In the genomic region with DNA sequence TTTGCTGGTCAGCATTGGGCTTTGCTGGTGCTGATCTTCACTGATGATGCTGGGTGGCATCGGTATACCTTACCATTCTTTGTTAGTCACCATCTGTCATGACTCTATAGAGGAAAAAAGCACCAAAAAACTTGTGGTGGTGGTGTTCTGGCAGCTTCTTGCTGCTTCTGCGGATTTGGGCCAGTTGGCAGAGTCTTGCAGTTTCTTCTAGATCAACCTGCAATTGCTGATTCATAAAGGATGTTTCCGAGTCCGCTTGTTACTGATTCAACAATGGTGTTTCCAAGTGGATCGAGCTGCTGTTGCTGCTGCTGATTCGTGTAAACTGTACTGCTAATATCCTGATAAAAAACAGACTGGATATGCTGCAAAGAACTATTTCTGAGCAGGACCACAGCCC, we compare ENCODE assay signal across 25 mouse cellular contexts.
DNase-seq lines count a peak whose midpoint lies in the region; ATAC-seq lines count a peak whose summit lies in the region.
"Had no signal": no experiment of that assay in that cellular context is flagged by ENCODE, and none has a peak within 500 bp of the region (broad histone marks: within the 10 kb centered on the region; RNA-seq: fewer than 3 reads in every experiment).

No protein-coding gene starts in this region.

- DNase-seq in heart, adult 11 months: peak; percentile 60
- peak; percentile 44 for DNase-seq in kidney, adult 9 months
- no peak for DNase-seq in kidney, adult 18-20 months
- peak; percentile 16 for DNase-seq in brain, adult 2 months (ENCODE audit: low read depth, low spot score)
- DNase-seq: adrenal gland, adult 8-10 months; adrenal gland, postnatal 14 days; adrenal gland, postnatal 36 days; B cell, adult 2 months; cerebellum, adult 11 months; cerebellum, adult 18-20 months; cerebellum, adult 8-10 months; cerebellum, adult 9-11 months; cerebellum, postnatal 14 days; cerebellum, postnatal 36 days; forebrain, postnatal 0 days had no signal

- ATAC-seq in heart, embryonic 12.5 days (ENCODE audit: insufficient number of reproducible peaks, low FRiP score): no peak
- ATAC-seq: activated CD4-positive, CD25-positive, alpha-beta regulatory T cell, adult 4 months; CD4-positive, CD25-positive, alpha-beta regulatory T cell, adult 4 months; forebrain, embryonic 13.5 days; forebrain, embryonic 15.5 days; forebrain, postnatal 0 days; Patski had no signal

- 87% methylated on average over 6 of the region's 6 CpGs for WGBS in heart, embryonic 12.5 days

- H3K4me3 ChIP-seq in heart, embryonic 12.5 days: no peak overlapping the region
- H3K4me3 ChIP-seq: embryonic facial prominence, embryonic 10.5 days; embryonic facial prominence, embryonic 12.5 days; forebrain, embryonic 13.5 days; forebrain, embryonic 15.5 days had no signal

- peaks cover 9% of the 10 kb centered on the region for H3K4me1 ChIP-seq in heart, embryonic 12.5 days (replicated peaks)
- H3K4me1 ChIP-seq: embryonic facial prominence, embryonic 10.5 days; forebrain, embryonic 15.5 days had no signal

- no peak overlapping the region for H3K4me2 ChIP-seq in heart, embryonic 12.5 days
- H3K4me2 ChIP-seq: embryonic facial prominence, embryonic 12.5 days; forebrain, embryonic 13.5 days; forebrain, embryonic 15.5 days had no signal

- H3K27me3 ChIP-seq in heart, embryonic 12.5 days (replicated peaks): no peaks in the 10 kb centered on the region
- H3K27me3 ChIP-seq: CH12.LX; embryonic facial prominence, embryonic 12.5 days; forebrain, embryonic 13.5 days; forebrain, embryonic 15.5 days; Patski had no signal

- H3K36me3 ChIP-seq in heart, embryonic 12.5 days: peaks cover 5% of the 10 kb centered on the region
- H3K36me3 ChIP-seq: forebrain, embryonic 15.5 days had no signal

- H3K27ac ChIP-seq in heart, embryonic 12.5 days (ENCODE audit: poor library complexity, severe bottlenecking): no peak overlapping the region
- H3K27ac ChIP-seq: embryonic facial prominence, embryonic 10.5 days; embryonic facial prominence, embryonic 12.5 days; forebrain, embryonic 13.5 days; forebrain, embryonic 15.5 days had no signal

- no peaks in the 10 kb centered on the region for H3K9me3 ChIP-seq in heart, embryonic 12.5 days (replicated peaks)
- H3K9me3 ChIP-seq: embryonic facial prominence, embryonic 10.5 days; embryonic facial prominence, embryonic 12.5 days; forebrain, embryonic 13.5 days; forebrain, embryonic 15.5 days; G1E had no signal

- no peak overlapping the region for H3K9ac ChIP-seq in heart, embryonic 12.5 days
- H3K9ac ChIP-seq: embryonic facial prominence, embryonic 12.5 days; forebrain, embryonic 13.5 days; forebrain, embryonic 15.5 days; forebrain, postnatal 0 days had no signal
